ENCODE assay signal across 9 mouse cellular contexts in genomic region chr1:192789828-192790227, GRCm38 (mm10). TPM values are rescaled to one million over a fixed set of nuclear protein-coding genes. Genes with fewer than 3 reads are reported as not detected.
DNase-seq lines count a peak whose midpoint lies in the region; ATAC-seq lines count a peak whose summit lies in the region.
"Had no signal": no experiment of that assay in that cellular context is flagged by ENCODE, and none has a peak within 500 bp of the region (broad histone marks: within the 10 kb centered on the region; RNA-seq: fewer than 3 reads in every experiment).

No protein-coding gene starts in this region.

- H3K36me3 ChIP-seq in forebrain, embryonic 13.5 days (ENCODE audit: poor library complexity, severe bottlenecking) = no peaks in the 10 kb centered on the region
- no peaks in the 10 kb centered on the region for H3K36me3 ChIP-seq in forebrain, embryonic 16.5 days (ENCODE audit: control insufficient read depth, insufficient read depth)
- H3K36me3 ChIP-seq in embryonic facial prominence, embryonic 15.5 days = no peaks in the 10 kb centered on the region
- no peaks in the 10 kb centered on the region for H3K36me3 ChIP-seq in lung, embryonic 15.5 days

- H3K9ac ChIP-seq in forebrain, embryonic 13.5 days = no peak overlapping the region
- H3K9ac ChIP-seq in forebrain, embryonic 16.5 days (replicated peaks; ENCODE audit: low read depth, low read length) = no peak overlapping the region
- no peak overlapping the region for H3K9ac ChIP-seq in embryonic facial prominence, embryonic 15.5 days
- no peak overlapping the region for H3K9ac ChIP-seq in lung, embryonic 15.5 days
- H3K9ac ChIP-seq: liver, embryonic 14.5 days had no signal

- WGBS in forebrain, embryonic 13.5 days = 72% methylated on average over 11 of the region's 11 CpGs
- WGBS in forebrain, embryonic 16.5 days = 66% methylated on average over 11 of the region's 11 CpGs
- 26% methylated on average over 11 of the region's 11 CpGs for WGBS in embryonic facial prominence, embryonic 15.5 days
- 46% methylated on average over 11 of the region's 11 CpGs for WGBS in lung, embryonic 15.5 days

- intact Hi-C loops in heart, postnatal 14 days (cut with DNase I) = loop anchor here (5.0 kb wide), 2 partner anchors 47 to 62 kb away; no protein-coding TSS in a partner anchor

- H3K27ac ChIP-seq in forebrain, embryonic 13.5 days = 0 out of 2 replicates have a peak overlapping the region, but pooled peaks have one; percentile 25
- no peak overlapping the region; the same call in 1 of the 2 replicates for H3K27ac ChIP-seq in forebrain, embryonic 16.5 days (ENCODE audit: low read length)
- peak overlapping the region; percentile 93 for H3K27ac ChIP-seq in embryonic facial prominence, embryonic 15.5 days (replicated peaks)
- H3K27ac ChIP-seq in lung, embryonic 15.5 days = peak overlapping the region; percentile 92
- H3K27ac ChIP-seq: liver, embryonic 14.5 days had no signal

- H3K4me2 ChIP-seq in forebrain, embryonic 13.5 days = no peak overlapping the region
- no peak overlapping the region for H3K4me2 ChIP-seq in forebrain, embryonic 16.5 days (ENCODE audit: low read length)
- H3K4me2 ChIP-seq in embryonic facial prominence, embryonic 15.5 days (replicated peaks) = no peak overlapping the region
- H3K4me2 ChIP-seq in lung, embryonic 15.5 days = no peak overlapping the region

- no peak for ATAC-seq in forebrain, embryonic 13.5 days
- ATAC-seq in forebrain, embryonic 16.5 days = no peak
- ATAC-seq in embryonic facial prominence, embryonic 15.5 days (ENCODE audit: insufficient number of reproducible peaks, low FRiP score, low TSS enrichment, low read depth) = peak; percentile 79
- ATAC-seq in lung, embryonic 15.5 days (ENCODE audit: borderline replicate concordance, extremely low read depth, low FRiP score, low TSS enrichment) = peak; percentile 81
- ATAC-seq in megakaryocyte progenitor cell, adult 5-6 weeks (replicated peaks; ENCODE audit: poor library complexity) = no peak

- no peaks in the 10 kb centered on the region for H3K27me3 ChIP-seq in forebrain, embryonic 13.5 days
- H3K27me3 ChIP-seq in forebrain, embryonic 16.5 days (replicated peaks; ENCODE audit: control insufficient read depth, insufficient read depth, low read length) = no peaks in the 10 kb centered on the region
- H3K27me3 ChIP-seq in embryonic facial prominence, embryonic 15.5 days = no peaks in the 10 kb centered on the region
- H3K27me3 ChIP-seq in lung, embryonic 15.5 days = no peaks in the 10 kb centered on the region

- peak; percentile 54 to 64 for DNase-seq in heart, postnatal 14 days
- no peak for DNase-seq in adrenal gland, postnatal 4 days (ENCODE audit: low spot score in 2 of 2)
- no peak for DNase-seq in layer of hippocampus, adult 9-11 months

- H3K9me3 ChIP-seq in forebrain, embryonic 13.5 days (replicated peaks) = no peaks in the 10 kb centered on the region
- H3K9me3 ChIP-seq in forebrain, embryonic 16.5 days (ENCODE audit: control insufficient read depth, low read length) = no peaks in the 10 kb centered on the region
- H3K9me3 ChIP-seq in embryonic facial prominence, embryonic 15.5 days (replicated peaks) = no peaks in the 10 kb centered on the region
- H3K9me3 ChIP-seq in lung, embryonic 15.5 days = no peaks in the 10 kb centered on the region

- peaks cover 23% of the 10 kb centered on the region for H3K4me1 ChIP-seq in forebrain, embryonic 13.5 days
- H3K4me1 ChIP-seq in forebrain, embryonic 16.5 days (replicated peaks; ENCODE audit: control insufficient read depth, insufficient read depth, low read length) = peaks cover 17% of the 10 kb centered on the region
- peaks cover 90% of the 10 kb centered on the region for H3K4me1 ChIP-seq in embryonic facial prominence, embryonic 15.5 days
- peaks cover 49% of the 10 kb centered on the region for H3K4me1 ChIP-seq in lung, embryonic 15.5 days

- no peak overlapping the region for H3K4me3 ChIP-seq in forebrain, embryonic 13.5 days
- no peak overlapping the region for H3K4me3 ChIP-seq in forebrain, embryonic 16.5 days (replicated peaks; ENCODE audit: low read length)
- H3K4me3 ChIP-seq in embryonic facial prominence, embryonic 15.5 days (replicated peaks) = no peak overlapping the region
- no peak overlapping the region for H3K4me3 ChIP-seq in lung, embryonic 15.5 days

RNA-seq across cellular contexts. Expression of gene Hhat, which starts 18.8 kb away (rescaled TPM):
- polyA plus RNA-seq in forebrain, embryonic 13.5 days (2015; fragmentation: Nextera tagmentation; extraction: Ambion mirVana) = 2.6 and 3.2 TPM in 2 replicates
- 3.6 and 4.2 TPM in 2 replicates for polyA plus RNA-seq in forebrain, embryonic 16.5 days (2015; fragmentation: Nextera tagmentation; extraction: Ambion mirVana)
- polyA plus RNA-seq in embryonic facial prominence, embryonic 15.5 days (2015; fragmentation: Nextera tagmentation; extraction: Ambion mirVana) = 9.5 and 9.6 TPM in 2 replicates
- 1 to 10 TPM; 3.3 to 3.7 TPM for total RNA-seq in heart, postnatal 14 days (2021)
- polyA plus RNA-seq in lung, embryonic 15.5 days (2015; fragmentation: Nextera tagmentation; extraction: Ambion mirVana) = 10.7 TPM in 2 replicates
- 1.5 and 2.0 TPM in 2 replicates for total RNA-seq in megakaryocyte progenitor cell, adult 5-6 weeks (2015)
- total RNA-seq in megakaryocyte progenitor cell, adult 5-6 weeks (2017) = 1.7 and 2.6 TPM in 2 replicates
- 10 to 100 TPM; 14.4 to 15.1 TPM for total RNA-seq in adrenal gland, postnatal 4 days (2021)

Comparison
In these comparisons a context has a peak if more than half of its experiments do, and no peak if none do; other contexts are left out.
1. ATAC-seq: peak in embryonic facial prominence, embryonic 15.5 days (single experiment) and lung, embryonic 15.5 days (single experiment); none in forebrain, embryonic 13.5 days (single experiment), forebrain, embryonic 16.5 days (single experiment) and megakaryocyte progenitor cell, adult 5-6 weeks (single experiment).
2. DNase-seq: peak in heart, postnatal 14 days (2 of 2); none in adrenal gland, postnatal 4 days (0 of 2) and layer of hippocampus, adult 9-11 months (single experiment).